Mouse (Mus musculus): Measurements from ENCODE around the gene Ccdc40.
"Not testable (repeated sequence)": the region's sequence is repeated elsewhere in the genome, so short reads cannot be mapped to it uniquely, and the experiment has no call there.

Ccdc40 gene

DNA sequence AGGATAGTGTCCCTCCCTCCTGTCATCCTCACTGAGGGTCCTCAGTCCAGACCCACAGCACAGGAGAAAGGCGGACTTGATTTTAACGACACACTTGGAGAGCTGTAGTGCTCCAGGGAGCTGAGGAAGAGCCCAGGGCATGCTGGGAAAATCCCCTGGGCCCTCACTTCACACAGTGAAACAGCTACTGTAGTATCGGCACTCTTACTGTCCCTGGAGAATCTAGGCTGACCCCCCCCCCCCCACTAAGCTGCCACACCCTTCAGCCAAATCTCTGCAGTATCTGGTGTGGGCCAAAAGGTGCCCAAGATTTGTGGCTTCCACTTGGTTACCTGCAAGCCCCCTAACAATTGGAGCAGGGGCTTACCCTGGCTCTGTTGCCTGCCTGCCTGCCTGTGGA, 8.6 kb downstream of the Ccdc40 start:
- H3K36me3 ChIP-seq (ENCODE audit: control insufficient read depth, insufficient read depth, low read length, poor library complexity, severe bottlenecking) = no peaks in the 10 kb centered on the region
- DNase-seq (ENCODE audit: low read depth, low spot score) = no peak
- no peaks in the 10 kb centered on the region for H3K27me3 ChIP-seq (ENCODE audit: control insufficient read depth, insufficient read depth, low read length, poor library complexity, severe bottlenecking)

DNA sequence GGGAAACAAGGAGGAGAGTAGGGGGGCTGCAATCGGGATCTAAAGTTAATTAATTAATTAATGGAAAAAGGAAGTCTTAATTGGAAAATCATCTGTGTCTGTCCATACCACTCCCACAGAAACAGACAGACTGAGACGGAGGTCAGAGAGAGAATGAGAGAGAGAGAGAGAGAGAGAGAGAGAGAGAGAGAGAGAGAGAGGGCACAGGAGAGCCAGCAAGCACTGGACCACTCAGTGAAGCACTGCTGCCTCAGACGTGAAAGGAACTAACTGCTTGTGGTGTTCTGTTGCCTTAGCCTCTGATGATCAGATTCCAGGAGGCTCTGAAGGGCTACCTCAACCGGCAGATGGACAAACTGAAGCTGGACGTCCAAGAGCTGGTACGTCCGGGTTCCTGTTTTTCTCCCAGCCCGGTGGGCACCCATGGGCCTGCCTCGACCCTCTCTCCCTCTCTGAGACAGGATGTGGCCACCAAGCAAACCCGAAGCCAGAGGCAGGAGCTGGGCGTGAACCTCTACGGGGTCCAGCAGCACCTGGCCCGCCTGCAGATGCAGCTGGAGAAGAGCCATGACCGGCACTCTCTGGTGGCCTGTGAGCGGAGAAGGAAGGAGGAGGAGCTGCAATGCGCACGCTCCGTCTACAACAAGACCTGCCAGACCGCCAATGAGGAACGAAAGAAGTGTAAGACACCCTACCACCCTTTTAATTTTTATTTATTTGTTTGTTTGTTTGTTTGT, 9.4 kb downstream of the Ccdc40 start:
- Histone ChIP-seq H3K27me3 (ENCODE audit: control insufficient read depth, insufficient read depth, low read length, poor library complexity, severe bottlenecking) (no peaks in the 10 kb centered on the region), H3K36me3 (ENCODE audit: control insufficient read depth, insufficient read depth, low read length, poor library complexity, severe bottlenecking) (no peaks in the 10 kb centered on the region)
- DNase-seq (ENCODE audit: low read depth, low spot score) = peak; percentile 63

DNA sequence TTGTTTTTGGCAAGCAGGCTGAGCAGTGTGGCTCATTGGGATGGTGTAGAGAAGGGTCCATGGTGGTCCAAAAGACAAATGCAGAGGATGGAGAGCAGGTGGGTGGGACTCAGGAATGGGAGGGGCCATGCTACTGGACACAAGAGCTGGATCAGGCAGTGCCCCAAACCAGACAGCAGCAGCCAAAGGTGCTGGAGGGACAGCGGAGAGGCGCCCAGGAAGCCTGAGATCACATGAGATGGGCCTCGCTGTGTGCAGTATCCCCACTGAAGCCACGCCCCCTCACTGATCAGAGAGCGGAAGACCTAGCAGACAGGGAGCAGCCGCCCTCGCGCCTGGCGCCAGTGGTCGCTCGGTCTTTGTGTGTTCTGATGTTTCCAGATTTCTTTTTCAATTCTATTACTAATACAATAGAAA, 9.9 kb downstream of the Ccdc40 start:
- no peaks in the 10 kb centered on the region for H3K36me3 ChIP-seq (ENCODE audit: control insufficient read depth, insufficient read depth, low read length, poor library complexity, severe bottlenecking)
- no peaks in the 10 kb centered on the region for H3K27me3 ChIP-seq (ENCODE audit: control insufficient read depth, insufficient read depth, low read length, poor library complexity, severe bottlenecking)
- DNase-seq (ENCODE audit: low read depth, low spot score) = peak; percentile 82

- Histone ChIP-seq H3K27me3 (ENCODE audit: control insufficient read depth, insufficient read depth, low read length, poor library complexity, severe bottlenecking) (no peaks in the 10 kb centered on the region), H3K36me3 (ENCODE audit: control insufficient read depth, insufficient read depth, low read length, poor library complexity, severe bottlenecking) (no peaks in the 10 kb centered on the region)
- DNase-seq (ENCODE audit: low read depth, low spot score) = no peak
Observed at GRCm38 (mm10) chr11:119239480-119239879, 11.1 kb downstream of the Ccdc40 start.

DNA sequence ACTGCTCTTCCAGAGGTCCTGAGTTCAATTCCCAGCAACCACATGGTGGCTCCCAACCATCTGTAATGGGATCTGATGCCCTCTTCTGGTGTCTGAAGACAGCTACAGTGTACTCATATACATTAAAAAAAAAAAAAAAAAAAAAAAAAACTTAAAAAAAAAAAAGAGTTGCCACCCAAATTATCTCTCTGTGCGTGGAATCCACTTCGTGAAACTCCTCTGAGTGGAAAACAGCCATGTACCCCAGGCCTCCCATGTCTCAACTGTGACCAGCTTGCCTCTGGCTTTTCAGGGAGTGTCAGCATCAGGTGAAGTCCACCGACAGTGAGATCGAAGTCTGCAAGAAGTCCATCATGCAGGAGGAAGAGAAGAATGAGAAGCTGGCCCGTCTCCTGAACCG, 17.2 kb downstream of the Ccdc40 start:
- H3K36me3 ChIP-seq (ENCODE audit: control insufficient read depth, insufficient read depth, low read length, poor library complexity, severe bottlenecking); H3K27me3 ChIP-seq (ENCODE audit: control insufficient read depth, insufficient read depth, low read length, poor library complexity, severe bottlenecking); DNase-seq (ENCODE audit: low read depth, low spot score): not testable (repeated sequence)

DNA sequence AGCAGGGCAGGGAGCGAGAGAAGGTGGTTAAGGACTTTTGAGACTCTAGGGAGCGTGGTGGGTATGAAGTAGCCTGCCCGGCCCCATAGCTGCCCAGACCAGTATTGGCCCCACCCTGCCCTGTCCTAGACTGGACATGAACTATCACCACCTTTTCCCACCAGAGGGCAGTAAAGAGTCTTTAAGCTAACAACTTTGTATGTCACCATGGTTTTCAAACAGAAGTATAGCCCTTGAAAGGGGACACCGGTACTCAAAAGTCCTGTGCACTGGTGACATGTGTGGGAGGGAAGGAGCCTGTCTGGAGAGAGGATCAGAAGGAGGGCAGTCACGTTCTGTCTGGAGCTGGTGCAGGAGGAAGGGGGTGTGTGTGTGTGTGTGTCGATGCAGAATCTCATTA, 20.6 kb downstream of the Ccdc40 start:
- peak; percentile 82 for DNase-seq (ENCODE audit: low read depth, low spot score)
- no peaks in the 10 kb centered on the region for H3K27me3 ChIP-seq (ENCODE audit: control insufficient read depth, insufficient read depth, low read length, poor library complexity, severe bottlenecking)
- no peaks in the 10 kb centered on the region for H3K36me3 ChIP-seq (ENCODE audit: control insufficient read depth, insufficient read depth, low read length, poor library complexity, severe bottlenecking)

DNA sequence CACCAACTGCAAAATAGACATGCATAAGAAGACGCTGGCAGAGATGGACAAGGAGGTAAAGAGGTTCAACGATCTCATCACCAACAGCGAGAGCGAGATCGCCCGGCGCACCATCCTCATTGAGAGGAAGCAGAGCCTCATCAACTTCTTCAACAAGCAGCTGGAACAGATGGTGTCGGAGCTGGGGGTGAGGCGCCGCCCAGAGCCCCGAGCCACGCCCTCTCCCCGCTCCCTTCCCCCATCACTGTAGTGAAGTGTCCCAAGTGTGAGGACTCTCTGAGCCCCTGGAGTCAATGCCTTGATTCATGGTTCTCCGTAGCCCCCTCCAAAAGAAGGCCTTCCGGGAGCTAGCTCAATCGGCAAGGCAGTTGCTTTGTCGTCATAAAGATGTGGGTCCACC, 22.6 kb downstream of the Ccdc40 start:
- no peaks in the 10 kb centered on the region for H3K27me3 ChIP-seq (ENCODE audit: control insufficient read depth, insufficient read depth, low read length, poor library complexity, severe bottlenecking)
- H3K36me3 ChIP-seq (ENCODE audit: control insufficient read depth, insufficient read depth, low read length, poor library complexity, severe bottlenecking) = no peaks in the 10 kb centered on the region
- no peak for DNase-seq (ENCODE audit: low read depth, low spot score)

DNA sequence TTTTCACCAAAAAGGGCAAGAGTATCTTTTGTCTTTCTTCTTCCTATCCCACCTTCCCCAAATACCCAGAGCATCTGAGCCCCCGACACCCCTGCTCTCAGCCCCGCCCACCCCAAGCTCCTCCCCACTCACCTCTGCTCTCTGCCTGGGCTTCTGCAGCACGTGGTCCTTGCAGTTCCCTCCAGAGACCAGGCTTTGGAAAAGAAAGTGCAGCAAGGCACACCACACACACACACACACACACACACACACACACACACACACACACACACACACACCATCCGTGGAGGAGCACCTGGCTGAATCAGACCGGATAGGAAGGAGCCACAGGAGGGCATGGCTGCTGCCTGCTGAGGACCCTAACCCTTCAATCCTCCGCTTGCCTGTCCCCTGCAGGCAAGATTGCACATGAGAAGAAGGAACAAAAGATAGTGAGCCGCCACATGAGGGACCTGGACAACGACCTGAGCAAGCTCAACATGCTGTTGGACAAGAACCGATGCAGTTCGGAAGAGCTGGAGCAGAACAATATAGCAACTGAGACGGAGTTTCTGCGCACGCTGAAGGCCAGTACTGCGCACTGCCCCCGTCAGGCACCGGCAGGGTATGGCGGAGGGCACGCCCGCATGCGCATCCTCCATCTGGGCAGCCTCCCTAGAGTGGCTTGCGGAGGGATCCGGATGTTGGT, 24.6 kb downstream of the Ccdc40 start:
- peak; percentile 59 for DNase-seq (ENCODE audit: low read depth, low spot score)
- no peaks in the 10 kb centered on the region for H3K36me3 ChIP-seq (ENCODE audit: control insufficient read depth, insufficient read depth, low read length, poor library complexity, severe bottlenecking)
- no peaks in the 10 kb centered on the region for H3K27me3 ChIP-seq (ENCODE audit: control insufficient read depth, insufficient read depth, low read length, poor library complexity, severe bottlenecking)

DNA sequence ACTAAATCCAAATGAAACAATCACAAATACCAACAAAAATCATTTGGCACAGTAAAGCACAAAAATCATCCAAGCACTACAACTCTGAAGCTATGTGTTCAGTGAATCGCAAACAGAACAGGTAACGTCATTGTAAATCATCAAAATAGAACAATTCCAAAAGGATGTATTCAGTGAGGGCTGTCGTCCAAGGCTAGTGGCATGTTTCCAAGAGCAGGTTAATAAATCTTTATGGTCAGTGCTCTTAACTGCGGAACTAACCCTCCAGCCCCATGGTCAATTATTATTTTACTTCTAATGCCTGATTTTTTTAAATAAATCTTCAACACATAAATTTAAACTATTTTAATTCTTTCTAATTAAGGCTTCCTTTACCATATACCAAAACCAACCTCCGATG, 28.2 kb downstream of the Ccdc40 start:
- H3K27me3 ChIP-seq (ENCODE audit: control insufficient read depth, insufficient read depth, low read length, poor library complexity, severe bottlenecking); H3K36me3 ChIP-seq (ENCODE audit: control insufficient read depth, insufficient read depth, low read length, poor library complexity, severe bottlenecking); DNase-seq (ENCODE audit: low read depth, low spot score): not testable (repeated sequence)

GRCm38 (mm10) chr11:119258216-119258571, 29.8 kb downstream of the Ccdc40 start:
- DNase-seq (ENCODE audit: low read depth, low spot score) = no peak
- no peaks in the 10 kb centered on the region for H3K27me3 ChIP-seq (ENCODE audit: control insufficient read depth, insufficient read depth, low read length, poor library complexity, severe bottlenecking)

DNA sequence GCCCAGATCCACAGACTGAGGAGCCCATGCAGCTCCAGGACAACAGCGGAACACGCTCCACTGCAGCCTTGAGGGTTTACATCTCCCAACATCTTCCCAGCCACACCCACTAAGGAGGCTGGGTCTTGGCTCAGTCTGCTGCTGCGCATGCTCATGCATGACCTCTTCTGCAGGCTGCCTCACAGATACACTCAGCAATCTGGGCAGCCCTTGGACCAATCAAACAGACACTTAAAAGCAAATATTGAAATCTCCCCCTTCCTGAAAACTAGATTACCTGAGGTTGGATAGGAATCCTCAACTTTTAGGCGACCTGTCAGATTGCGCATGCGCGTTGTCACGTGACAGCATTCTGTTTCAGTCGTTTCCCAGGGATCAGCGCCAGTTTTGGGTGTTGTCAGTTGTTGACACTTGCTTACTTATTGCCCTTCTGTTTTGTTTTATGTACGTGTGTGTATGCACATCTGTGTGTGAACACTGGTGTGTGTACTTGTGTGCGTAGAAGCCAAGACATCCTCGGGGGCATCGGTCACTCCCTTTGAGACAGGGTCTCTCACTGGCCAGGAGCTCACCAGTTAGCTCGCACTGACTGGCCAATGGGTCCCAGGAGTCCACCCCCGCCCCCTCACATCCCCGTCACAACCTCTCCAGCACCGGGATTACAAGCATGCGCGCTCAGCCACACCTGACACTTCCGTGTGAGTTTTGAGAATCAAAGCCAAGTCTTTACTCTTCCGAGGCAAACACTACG, 30.4 kb downstream of the Ccdc40 start:
- Histone ChIP-seq H3K36me3 (ENCODE audit: control insufficient read depth, insufficient read depth, low read length, poor library complexity, severe bottlenecking) (no peaks in the 10 kb centered on the region), H3K27me3 (ENCODE audit: control insufficient read depth, insufficient read depth, low read length, poor library complexity, severe bottlenecking) (no peaks in the 10 kb centered on the region)
- DNase-seq (ENCODE audit: low read depth, low spot score) = peak; percentile 56

More at GRCm38 (mm10) chr11:119258216-119258571, 29.8 kb downstream of the Ccdc40 start:
- H3K36me3 ChIP-seq (ENCODE audit: control insufficient read depth, insufficient read depth, low read length, poor library complexity, severe bottlenecking) = no peaks in the 10 kb centered on the region

DNA sequence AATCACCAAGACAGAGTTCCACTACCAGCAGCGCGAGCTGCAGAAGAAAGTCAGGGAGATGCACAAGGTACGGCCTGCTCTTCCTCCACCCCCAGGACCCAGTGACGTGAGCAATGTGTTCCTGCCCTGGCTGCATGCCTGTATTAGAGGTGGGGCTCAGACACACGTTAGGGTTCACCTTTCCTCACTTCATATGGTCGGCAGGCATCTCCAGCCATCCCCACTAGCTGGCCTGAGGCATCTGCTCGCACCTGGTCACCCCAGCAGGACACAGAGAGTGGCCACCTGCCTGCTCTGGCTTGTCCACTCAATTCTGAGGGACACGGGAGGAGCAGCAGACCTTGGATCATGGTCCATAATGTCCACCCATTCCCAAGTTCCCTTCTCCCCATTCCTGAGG, 31.6 kb downstream of the Ccdc40 start:
- Histone ChIP-seq H3K27me3 (ENCODE audit: control insufficient read depth, insufficient read depth, low read length, poor library complexity, severe bottlenecking) (no peaks in the 10 kb centered on the region), H3K36me3 (ENCODE audit: control insufficient read depth, insufficient read depth, low read length, poor library complexity, severe bottlenecking) (no peaks in the 10 kb centered on the region)
- no peak for DNase-seq (ENCODE audit: low read depth, low spot score)

GRCm38 (mm10) chr11:119264413-119264812, 36.0 kb downstream of the Ccdc40 start:
- no peaks in the 10 kb centered on the region for H3K36me3 ChIP-seq (ENCODE audit: control insufficient read depth, insufficient read depth, low read length, poor library complexity, severe bottlenecking)
- H3K27me3 ChIP-seq (ENCODE audit: control insufficient read depth, insufficient read depth, low read length, poor library complexity, severe bottlenecking) = no peaks in the 10 kb centered on the region
- no peak for DNase-seq (ENCODE audit: low read depth, low spot score)

DNA sequence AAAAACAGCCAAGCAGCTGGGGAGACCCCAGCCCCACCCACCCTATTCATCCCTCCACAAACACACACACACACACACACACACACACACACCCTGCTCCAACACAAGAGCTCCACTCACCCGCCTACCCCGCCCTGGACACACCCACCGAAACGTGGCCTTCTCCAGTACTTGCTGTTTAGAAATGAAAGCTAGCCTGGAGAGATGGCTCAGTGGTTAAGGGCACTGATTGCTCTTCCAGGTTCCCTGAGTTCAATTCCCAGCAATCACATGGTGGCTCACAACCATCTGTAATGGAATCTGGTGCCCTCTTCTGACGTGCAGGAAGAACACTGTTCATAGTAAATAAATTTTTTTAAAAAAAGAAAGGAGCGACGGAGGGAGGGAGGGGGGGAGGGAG, 37.4 kb downstream of the Ccdc40 start:
- Histone ChIP-seq H3K36me3 (ENCODE audit: control insufficient read depth, insufficient read depth, low read length, poor library complexity, severe bottlenecking) (no peaks in the 10 kb centered on the region), H3K27me3 (ENCODE audit: control insufficient read depth, insufficient read depth, low read length, poor library complexity, severe bottlenecking) (no peaks in the 10 kb centered on the region)
- DNase-seq (ENCODE audit: low read depth, low spot score) = no peak

GRCm38 (mm10) chr11:119267241-119267674, 38.9 kb downstream of the Ccdc40 start:
- H3K36me3 ChIP-seq (ENCODE audit: control insufficient read depth, insufficient read depth, low read length, poor library complexity, severe bottlenecking) = no peaks in the 10 kb centered on the region
- H3K27me3 ChIP-seq (ENCODE audit: control insufficient read depth, insufficient read depth, low read length, poor library complexity, severe bottlenecking) = no peaks in the 10 kb centered on the region
- DNase-seq (ENCODE audit: low read depth, low spot score) = no peak

Data from splenic B cell, adult 2 months (primary cell).